Mouse (Mus musculus): ENCODE measurements around the gene Mxd3. TPM values are rescaled to one million over a fixed set of nuclear protein-coding genes. Genes with fewer than 3 reads are reported as not detected.

Gene Mxd3
- total and polyA plus RNA-seq, 3 experiments: 1.2 to 6.4 (median 1.7) TPM

DNA sequence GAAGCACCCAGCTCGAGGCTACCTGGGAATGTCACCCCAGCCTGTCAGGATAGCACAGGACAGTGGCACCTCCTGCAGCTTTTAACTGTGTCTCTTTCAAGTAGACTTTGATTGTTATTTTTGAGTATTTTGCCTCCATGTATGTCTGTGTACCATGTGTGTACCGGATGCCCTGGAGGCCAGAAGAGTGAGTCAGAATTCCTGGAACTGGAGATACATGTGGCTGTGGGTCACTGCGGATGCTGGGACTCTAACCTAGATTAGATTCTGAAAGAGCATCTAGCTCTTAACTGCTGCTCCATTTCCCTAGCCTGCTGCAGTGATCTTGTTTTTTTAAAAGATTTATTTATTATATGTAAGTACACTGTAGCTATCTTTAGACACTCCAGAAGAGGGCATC lies 2.7 kb upstream of the Mxd3 start:
- no peak for DNase-seq

DNA sequence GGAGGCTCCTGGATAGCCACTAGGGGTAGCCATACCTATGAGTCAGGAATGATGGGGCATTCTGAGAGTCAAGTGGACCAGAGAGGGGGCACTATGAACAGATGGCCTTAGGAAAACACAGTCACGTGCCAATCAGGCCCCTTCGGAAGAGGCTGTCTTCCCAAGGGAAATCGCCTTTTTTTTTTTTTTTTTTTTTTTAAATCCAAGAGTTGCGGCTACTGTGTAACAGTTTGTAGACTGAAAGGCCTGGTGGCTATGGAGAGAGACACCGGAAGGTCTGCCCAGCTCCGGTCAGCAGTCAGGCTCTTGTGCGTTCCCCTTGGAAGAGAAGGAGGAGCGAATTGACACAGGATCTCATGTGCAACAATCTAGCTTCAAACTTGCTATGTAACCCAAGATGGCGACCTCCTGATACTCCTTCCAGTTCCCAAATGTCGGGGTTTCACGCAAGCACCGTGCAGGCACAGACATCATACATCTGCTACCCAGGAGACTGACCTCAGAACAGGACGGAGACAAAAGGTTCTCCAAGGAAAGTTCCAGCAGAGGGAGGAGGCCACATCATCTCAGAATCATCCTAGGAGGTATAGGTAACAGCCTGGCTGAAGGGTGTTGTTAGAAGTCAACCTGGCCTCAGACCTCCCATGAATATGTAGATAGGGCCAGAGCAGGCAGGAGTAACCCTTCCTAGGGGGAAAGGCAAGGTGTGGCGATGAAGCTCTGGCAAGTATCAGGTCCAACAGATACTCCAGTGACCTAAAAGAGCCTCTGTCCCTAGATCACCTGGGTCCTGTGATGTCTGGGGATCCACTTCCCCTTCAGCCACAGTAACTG lies 1.2 kb upstream of the Mxd3 start:
- no peak for DNase-seq

DNA sequence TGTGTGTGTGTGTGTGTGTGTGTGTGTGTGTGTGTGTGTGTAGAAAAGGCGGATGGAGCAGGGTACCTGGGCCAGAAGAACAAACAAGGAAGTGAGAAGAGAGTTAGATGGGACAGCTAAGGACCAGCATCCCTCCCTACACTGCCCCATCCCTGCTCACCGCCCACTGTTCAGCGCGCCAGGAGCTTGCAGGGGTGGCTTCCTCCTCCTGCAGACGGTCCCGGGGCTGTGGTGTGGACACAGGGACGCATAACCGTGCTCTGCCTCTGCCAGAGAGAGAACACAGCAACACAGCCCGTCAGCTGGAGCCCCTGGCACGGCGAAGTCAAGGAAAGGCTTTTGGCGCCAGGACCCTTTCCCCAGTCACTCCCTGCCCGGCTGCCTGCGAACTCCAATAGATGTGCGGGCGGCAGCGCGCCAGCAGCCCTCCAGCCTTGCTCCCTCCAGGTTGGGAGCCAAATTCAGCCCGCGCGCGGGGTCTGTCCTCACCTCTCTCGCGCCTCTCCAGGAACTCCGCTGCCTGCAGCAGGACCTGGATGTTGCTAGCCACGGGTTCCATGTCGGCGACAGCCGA lies 427 bp downstream of the Mxd3 start:
- DNase-seq: no peak

DNA sequence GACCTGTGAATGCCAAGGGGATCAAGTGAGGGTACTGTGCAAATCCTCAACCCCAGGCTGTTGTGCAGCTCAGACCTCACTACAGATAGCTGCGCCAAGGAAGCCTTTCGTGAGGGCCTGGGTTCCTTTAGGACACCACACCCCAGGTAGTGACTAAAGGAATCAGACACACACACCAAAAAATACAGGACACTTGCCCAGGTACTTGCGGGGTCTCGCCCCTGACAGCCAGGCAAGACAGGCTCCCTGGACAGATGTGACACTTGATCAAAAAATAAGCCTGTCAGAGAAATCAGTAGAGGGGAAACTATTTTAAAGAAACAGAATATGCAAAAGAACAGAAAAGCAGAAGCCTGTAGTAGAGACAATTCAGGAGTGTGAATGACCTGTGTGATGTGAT lies 982 bp downstream of the Mxd3 start:
- DNase-seq: no peak

DNA sequence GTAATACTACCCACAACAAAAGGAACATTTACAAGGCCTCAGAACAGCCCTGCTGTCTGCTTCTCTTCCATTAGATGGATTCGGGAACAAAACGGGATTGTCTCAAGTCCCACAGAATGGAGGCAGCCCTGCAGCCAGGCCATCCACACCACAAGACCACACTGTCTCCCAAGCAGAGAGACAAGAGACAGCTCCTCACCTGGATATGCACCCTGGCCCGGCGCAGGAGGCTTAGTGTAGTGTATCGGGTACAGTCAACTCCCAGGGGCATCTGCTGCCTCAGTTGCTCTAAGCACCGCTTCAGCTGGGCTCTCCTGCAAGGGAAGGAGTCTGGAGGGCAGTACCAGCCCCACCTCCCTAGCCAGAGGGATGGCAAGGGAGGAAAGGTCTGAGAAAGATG lies 1.5 kb downstream of the Mxd3 start:
- no peak for DNase-seq

DNA sequence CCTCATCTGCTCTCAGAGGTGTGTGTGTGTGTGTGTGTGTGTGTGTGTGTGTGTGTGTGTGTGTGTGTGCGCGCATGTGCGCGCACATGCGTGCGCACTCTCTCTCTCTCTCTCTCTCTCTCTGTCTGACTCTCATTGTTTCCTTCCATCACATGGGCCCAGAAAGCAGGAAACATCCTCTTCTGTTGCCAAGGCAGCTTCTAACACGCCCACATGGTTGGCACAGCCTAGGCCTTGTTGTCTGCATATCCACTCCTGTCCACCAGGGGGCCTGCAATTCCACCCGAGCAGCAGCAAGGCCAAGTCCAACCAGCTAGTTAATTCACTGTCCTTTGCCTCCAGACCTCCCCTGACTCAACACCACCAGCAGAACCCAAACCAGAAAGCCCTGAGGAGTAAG lies 2.0 kb downstream of the Mxd3 start:
- DNase-seq: peak; percentile 89

DNA sequence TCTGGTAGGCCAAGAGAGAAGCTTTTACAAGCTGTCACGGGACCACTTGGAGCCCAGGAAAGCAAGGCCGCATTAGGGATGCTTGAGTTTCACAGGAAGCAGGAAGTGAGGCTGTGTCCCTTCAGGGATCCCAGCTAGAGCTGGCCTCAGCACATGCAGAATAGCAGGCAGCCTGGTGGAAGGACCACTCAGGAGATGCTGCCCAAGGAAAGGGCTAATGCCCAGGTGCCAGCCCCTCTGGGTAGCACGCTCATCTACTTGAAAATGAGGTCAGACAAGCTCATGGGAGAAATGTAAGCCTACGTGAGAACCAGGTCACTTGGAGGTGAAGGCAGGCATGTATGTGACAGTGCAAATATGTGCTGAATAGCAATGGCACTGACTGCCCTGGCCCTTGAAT lies 2.5 kb downstream of the Mxd3 start:
- DNase-seq: no peak

DNA sequence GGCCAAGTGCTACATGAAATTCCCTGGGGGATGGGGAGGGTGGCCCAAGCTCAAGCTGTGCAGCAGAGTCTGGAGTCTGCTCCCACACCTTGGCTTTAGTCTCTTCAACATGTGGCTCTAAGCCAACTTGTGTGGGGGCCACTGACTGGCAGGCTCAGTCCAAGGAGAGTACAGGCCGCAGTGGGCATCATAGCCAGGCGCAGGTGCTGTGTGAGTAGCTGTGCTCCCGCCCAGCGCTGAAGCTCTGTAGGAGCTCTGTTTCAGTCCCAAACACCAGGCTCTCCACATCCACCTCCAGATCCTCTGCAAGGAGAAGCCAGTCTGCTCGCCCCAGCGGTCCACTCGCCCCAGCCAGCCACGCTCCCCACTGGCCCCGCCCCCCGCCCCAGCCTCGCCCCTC lies 4.0 kb downstream of the Mxd3 start:
- DNase-seq: no peak

DNA sequence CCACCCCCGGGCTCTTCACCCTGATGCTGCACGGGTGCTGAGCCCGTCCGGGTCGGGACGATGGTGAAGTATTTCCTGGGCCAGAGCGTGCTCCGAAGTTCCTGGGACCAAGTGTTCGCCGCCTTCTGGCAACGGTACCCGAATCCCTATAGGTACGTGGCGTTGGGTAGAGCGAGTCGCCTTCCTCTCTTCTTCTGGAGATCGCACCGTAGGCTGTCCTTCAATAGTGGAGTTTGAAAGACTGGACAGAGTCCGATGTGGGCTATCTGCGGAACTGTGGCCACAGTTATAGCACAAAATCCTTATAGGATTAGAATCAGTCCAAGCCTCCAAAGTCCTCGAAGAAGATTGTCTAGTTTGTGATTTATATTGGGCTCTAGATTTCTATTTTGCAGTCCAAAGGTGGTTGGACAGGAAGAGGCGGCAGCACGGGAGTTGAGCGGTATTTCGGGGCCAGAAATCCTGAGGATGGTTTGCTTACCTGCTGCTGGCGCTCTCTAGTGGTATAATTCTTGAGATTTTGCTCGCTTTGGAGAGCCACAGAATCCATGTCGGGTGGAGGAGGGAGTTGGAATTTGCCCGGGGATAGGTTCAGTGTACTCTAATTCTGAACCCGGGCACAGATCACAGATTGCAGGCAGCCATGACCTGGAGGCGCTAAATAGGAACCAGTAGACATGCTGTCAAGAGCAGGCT lies 7.3 kb downstream of the Mxd3 start:
- peak; percentile 54 for DNase-seq

DNA sequence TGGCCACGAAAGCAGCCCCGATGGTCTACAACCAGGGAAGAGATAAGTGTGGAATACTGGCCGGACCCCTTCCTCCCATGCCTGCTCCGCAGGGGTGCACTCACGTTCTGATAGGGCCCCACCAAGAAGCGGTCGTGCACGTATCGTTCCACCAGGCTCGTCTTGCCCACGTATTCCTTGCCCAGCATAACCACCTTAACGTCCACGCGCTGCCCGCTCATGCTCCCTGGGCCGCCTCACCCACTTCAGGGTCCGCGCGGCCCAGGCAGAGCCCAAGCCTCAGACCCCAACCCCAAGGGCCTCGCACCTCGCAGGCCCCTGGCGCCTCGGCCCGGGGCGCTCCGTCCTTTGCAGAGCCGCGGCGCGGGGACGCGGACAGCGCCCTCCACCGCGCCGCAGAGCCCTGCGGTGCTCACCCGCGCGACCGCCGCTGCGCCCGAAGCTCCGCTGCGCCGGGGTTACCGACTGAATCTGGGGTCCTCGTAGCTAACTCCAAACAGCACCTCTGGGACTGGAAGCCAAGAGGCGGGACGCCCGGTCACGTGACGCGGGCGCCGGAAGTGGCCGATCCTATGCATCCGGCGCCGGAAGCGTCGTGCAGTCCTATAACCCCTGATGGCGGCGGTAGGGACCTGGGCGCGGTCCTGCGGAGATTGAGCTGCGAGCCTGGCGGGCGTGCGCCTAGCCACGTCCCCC lies 8.0 kb downstream of the Mxd3 start, which contains the start of gene Rab24:
Rab24 (minus strand) TSS at position 513 of the 696 bp plus-strand sequence.
- DNase-seq: peak; percentile 92

DNA sequence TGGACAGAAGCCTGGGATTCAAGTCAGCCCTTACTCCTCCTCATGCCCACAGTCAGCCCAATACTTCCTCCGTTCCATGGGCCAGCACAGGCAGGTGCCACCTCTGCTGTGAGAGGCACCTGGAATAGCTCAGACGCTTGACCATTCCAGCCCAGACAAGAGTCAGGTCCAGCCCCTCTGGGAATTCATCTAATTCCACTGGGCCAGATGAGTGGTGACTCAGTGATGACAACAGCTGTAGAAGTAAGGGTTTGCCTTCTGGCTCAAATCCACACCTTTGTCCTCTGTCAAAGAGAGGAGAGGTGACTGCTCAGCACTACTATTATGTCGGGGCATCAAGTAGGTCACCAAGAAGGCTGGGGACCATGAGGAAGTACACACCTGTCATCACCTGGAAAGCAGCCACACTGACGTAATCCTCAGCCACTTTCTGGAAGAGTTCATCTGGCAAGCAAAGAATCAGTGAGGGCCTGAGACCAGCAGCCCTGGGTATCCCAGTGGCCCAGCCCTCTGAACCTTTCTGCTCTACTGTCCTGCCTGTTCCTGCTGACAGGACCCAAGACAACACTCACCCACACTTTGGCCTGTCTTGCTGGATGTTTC lies 9.6 kb downstream of the Mxd3 start, which contains the start of gene Prelid1:
Prelid1 (plus strand) TSS at position 570 of the 603 bp plus-strand sequence.
- DNase-seq: no peak

DNA sequence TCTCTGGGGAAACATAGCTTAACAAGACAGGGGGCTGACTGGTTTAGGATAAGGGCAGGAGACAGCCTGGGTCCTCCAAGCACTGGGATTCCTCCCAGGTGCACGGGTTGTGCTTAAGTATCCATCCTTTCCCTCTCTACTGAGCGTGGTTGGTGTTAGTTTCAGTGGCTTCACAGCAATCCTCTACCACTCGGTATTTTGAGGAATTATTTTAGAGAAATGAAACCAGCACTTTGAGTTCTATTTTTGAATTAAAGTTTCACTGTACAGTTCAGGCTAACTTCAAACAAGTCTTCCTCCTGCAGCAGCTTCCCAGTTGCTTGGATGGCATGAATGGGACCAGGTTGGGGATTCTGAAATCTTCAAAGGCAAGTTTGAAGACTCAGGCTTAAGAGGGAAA lies 11.3 kb downstream of the Mxd3 start:
- no peak for DNase-seq

DNA sequence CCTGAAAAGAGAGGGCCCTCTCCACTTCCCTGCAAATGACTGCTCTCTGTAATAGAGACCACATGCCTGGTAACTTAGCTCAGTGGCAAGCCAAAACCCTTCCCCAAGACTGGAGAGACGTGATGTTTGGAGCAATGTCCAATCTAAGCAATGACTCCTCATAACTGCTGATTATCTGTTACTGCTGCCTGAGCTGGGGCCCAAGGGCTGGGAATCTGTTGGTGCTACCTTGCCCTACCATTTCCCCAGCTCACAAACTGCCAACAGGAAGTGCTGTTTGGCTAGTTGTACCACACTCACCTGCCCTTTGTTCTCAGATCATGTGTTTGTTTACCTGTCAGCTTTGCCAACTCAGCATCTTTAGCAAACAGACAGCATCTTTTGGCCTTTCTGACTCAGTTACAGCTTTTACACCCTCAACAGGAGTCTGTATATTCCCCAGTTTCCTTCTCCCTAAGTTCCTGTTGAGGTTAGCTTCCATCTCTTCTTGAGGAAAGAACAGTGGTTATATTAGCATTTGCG lies 14.7 kb downstream of the Mxd3 start:
- DNase-seq: no peak

DNA sequence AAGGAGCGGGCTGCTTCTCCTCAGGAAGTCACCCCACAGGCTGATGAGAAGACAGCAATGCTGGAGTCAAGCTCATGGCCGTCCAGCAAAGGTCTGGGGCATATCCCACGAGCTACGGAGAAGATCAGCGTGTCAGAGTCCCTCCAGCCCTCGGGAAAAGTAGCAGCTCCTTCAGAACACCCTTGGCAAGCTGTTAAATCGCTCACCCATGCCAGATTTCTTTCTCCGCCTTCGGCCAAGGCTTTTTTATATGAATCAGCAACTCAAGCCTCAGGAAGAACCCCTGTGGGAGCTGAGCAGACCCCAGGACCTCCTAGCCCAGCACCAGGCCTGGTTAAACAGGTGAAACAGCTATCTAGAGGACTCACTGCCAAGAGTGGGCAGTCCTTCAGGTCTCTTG lies 16.6 kb downstream of the Mxd3 start:
- no peak for DNase-seq

DNA sequence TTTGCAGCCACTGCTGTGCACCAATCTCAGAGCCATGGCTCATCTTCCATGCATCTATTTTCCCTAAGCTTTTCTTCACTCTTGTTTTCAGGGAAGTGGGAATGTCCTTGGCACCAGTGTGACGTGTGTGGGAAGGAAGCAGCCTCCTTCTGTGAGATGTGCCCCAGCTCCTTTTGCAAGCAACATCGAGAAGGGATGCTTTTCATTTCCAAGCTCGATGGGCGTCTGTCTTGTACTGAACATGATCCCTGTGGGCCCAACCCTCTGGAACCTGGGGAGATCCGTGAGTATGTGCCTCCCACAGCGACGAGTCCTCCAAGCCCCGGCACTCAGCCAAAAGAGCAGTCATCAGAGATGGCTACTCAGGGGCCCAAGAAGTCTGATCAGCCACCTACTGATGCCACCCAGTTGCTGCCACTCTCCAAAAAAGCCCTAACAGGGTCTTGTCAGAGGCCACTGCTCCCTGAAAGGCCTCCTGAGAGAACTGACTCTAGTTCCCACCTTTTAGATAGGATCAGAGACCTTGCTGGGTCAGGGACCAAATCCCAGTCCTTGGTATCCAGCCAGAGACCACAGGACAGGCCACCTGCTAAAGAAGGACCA lies 17.5 kb downstream of the Mxd3 start:
- no peak for DNase-seq

DNA sequence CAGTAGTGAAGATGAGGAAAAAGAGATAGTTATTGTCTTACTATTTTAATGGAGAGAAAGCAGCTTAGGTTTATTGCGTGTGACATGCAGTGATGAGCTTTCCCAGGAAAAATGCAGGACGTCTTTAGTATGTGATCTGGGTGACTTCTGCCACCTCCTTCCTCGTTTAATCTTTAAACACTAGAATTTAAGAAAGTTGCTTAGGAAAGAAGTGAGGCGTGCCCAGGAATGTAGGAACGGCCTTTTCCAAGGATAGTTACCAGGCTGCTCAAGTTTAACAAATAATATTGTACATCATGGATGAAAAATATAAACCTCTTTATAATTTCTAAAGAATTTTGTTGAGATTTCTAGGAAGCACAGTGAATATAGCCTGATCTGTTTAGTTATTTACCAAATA lies 28.7 kb downstream of the Mxd3 start:
- DNase-seq: no peak

DNA sequence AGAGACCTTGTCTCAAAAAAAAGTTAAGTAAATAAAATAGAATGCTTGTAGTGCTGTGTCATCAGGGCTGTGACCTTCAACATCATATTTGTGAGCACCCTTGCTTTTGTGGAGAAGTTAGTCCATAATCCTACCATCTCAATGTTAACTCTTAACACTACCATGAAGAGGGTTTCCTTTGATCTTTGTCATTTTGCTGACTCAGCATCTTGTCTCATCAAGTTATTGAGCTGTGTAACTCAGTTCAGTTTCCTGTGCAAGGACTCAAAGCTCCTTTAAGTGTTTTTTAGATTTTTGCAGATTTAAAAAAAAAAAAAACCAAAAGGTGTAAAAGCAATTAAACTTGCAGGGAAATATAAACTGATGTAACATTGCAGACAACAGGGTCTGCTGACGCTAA lies 32.9 kb downstream of the Mxd3 start:
- DNase-seq: no peak

DNA sequence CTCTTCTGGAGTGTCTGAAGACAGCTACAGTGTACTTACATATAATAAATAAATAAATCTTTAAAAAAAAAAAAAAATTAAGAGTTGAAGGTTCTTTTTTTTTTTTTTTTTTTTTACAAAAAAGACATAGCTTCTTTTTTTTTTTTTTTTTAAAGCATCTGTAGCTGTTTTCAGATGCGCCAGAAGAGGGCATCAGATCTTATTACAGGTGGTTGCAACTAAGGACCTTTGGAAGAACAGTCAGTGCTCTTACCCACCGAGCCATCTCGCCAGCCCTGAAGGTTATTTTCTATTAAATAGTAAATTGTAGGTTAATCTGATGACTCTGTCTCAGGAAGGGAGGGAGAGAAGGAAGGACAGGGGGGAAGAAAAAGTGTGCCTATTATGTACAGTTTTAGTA lies 40.8 kb downstream of the Mxd3 start:
- DNase-seq: no peak

DNA sequence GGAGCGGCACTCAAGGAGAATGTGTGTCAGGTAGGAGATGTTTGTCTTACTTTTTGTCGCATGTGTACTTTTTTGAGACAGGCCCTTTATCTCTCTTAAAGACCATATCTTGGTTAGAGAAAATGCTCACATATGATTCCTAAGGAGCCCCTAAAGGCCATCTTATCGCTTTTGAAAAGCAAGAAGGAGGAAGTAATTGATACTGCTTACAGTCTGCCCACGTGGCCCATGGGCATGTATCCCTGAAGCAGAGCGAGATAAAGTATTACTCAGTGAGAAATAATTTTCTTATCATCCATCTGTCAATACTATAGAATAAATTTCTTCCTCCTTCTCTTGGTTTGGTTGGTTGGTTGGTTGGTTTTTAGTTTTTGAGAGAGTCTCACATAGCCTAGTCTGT lies 52.0 kb downstream of the Mxd3 start:
- no peak for DNase-seq

DNA sequence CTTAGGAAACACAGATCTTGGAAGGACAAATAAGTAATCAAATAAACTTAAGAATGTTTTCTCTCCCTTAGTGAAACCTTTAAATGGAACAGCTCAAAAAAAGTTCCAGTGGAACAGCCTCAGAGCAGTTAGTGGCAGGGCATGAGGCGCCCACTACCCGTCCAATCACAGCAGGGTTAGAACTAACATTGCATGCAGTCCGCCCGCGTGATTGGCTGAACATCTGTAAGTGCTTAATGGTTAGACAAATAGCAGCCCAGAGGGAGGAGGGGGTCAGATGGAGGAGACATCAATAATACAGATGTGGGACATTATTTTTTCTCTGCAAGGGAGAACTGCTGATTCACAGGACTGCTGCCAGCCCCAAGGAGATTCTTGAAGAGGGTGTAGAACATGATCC lies 52.4 kb downstream of the Mxd3 start:
- DNase-seq: no peak
